Mouse (Mus musculus) bone marrow macrophage, adult 2 months (primary cell): ENCODE results near the gene Fgfr2.

Experiments
- CTCF ChIP-seq: IDR thresholded peaks from 2 replicates; pipeline ENCODE4 v1.5.1; 2012; ENCODE audit warnings: low read depth, mild to moderate bottlenecking, low read length, moderate library complexity
- POLR2A ChIP-seq: IDR thresholded peaks from 2 replicates; pipeline ENCODE4 v1.6.1; 2012; ENCODE audit warnings: mild to moderate bottlenecking, low read depth, low read length, borderline replicate concordance

- TF ChIP-seq CTCF (no peak), POLR2A (no peak)
These were observed 2620.1 kb downstream of the Fgfr2 start for GRCm38 (mm10) chr7:130503006-130503405.
